Mouse (Mus musculus) midbrain, embryonic 16.5 days (tissue): ENCODE measurements around the gene Nlk. TPM values are rescaled to one million over a fixed set of nuclear protein-coding genes. Genes with fewer than 3 reads are reported as not detected.

Experiments
- ATAC-seq: fragments of 200-750 bp; cut with Nextera tagmentation; 2 replicates; pipeline ENCODE4 v1.8.0; 2017; ENCODE audit warnings: moderate TSS enrichment
- H3K27ac ChIP-seq: fragments of 300-500 bp; sonication (generic); 2 replicates; pipeline ENCODE4 v1.5.1; 2014; ENCODE audit warnings: mild to moderate bottlenecking, low read length, mixed read lengths
- H3K27me3 ChIP-seq: fragments of 300-500 bp; sonication (generic); 2 replicates; pipeline ENCODE4 v1.6.1; 2014; ENCODE audit warnings: low read depth, low read length, mixed read lengths; ENCODE audit not compliant: control insufficient read depth, insufficient read depth
- H3K36me3 ChIP-seq: fragments of 300-500 bp; sonication (generic); 2 replicates; pipeline ENCODE4 v1.6.1; 2014; ENCODE audit warnings: mild to moderate bottlenecking, low read length, moderate library complexity, mixed read lengths; ENCODE audit not compliant: control insufficient read depth, insufficient read depth
- H3K4me1 ChIP-seq: fragments of 300-500 bp; sonication (generic); 2 replicates; pipeline ENCODE4 v1.6.1; 2014; ENCODE audit warnings: mild to moderate bottlenecking, low read length, mixed read lengths; ENCODE audit not compliant: control insufficient read depth, insufficient read depth
- H3K4me2 ChIP-seq: fragments of 300-500 bp; sonication (generic); 2 replicates; pipeline ENCODE4 v1.6.1; 2014; ENCODE audit warnings: mild to moderate bottlenecking, low read length, mixed read lengths
- H3K4me3 ChIP-seq: fragments of 300-500 bp; sonication (generic); 2 replicates; pipeline ENCODE4 v1.5.1; 2014; ENCODE audit warnings: low read depth, mild to moderate bottlenecking, low read length, moderate library complexity, mixed read lengths
- H3K9ac ChIP-seq: fragments of 300-500 bp; sonication (generic); 2 replicates; pipeline ENCODE4 v1.6.1; 2014; ENCODE audit warnings: low read depth, low read length, mixed read lengths
- H3K9me3 ChIP-seq: fragments of 300-500 bp; sonication (generic); replicated peaks from 2 replicates; pipeline ENCODE4 v1.6.1; 2014; ENCODE audit warnings: mild to moderate bottlenecking, low read length, mixed read lengths; ENCODE audit not compliant: control insufficient read depth, poor library complexity, severe bottlenecking
- WGBS: fragments of 180-500 bp; shearing (Covaris S2); extraction: QIAGEN DNeasy Blood & Tissue Kit; methylation state at CpG from one replicate; pipeline ENCODE4 v1.1.7; 2014; 5-methylcytosine and 5-hydroxymethylcytosine counted together
- polyA plus RNA-seq: library from polyadenylated mRNA; unstranded; fragments of >200 nt; fragmentation: Nextera tagmentation; extraction: Ambion mirVana; gene quantifications from 2 replicates; pipeline ENCODE4 v1.2.1, GENCODE M21; 2015

Nlk gene
- polyA plus RNA-seq, 1 experiment from 2014 or later = 26.2 TPM

- Histone ChIP-seq H3K9me3 (no peaks in the 10 kb centered on the region), H3K9ac (no peak overlapping the region), H3K4me3 (peak overlapping the region; percentile 84), H3K36me3 (no peaks in the 10 kb centered on the region), H3K4me2 (peak overlapping the region; percentile 23), H3K27me3 (no peaks in the 10 kb centered on the region), H3K27ac (peak overlapping the region; percentile 82), H3K4me1 (peaks cover 38% of the 10 kb centered on the region)
- 1% methylated on average over 12 of the region's 12 CpGs for WGBS
- ATAC-seq = peak; percentile 97
These were observed 589 bp upstream of the Nlk start for GRCm38 (mm10) chr11:78697753-78698171.

DNA sequence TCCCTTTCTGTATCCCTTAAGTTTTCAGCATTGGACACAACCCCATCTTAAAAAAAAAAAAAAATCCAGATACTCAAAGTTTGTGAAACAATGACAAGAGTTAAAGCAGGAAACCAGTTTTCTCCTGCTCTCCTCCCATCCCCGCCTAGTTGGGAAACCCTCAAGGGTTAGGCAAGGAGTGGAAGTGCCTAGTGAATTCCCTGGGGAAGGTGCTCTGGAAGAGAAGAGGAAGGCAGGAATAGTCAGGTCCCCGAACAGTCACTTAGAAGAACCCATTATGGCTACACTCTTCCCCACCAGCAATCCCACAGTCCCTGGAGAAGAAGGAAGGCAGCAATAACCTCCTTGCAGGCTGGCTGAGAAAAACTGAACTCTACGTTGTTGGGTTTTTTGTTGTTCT is 2.9 kb downstream of the Nlk start:
- no peak for ATAC-seq
- Histone ChIP-seq H3K4me2 (peak overlapping the region; percentile 44), H3K27me3 (no peaks in the 10 kb centered on the region), H3K27ac (no peak overlapping the region), H3K4me3 (peak overlapping the region; percentile 5; the same call in 1 of the 2 replicates), H3K9me3 (no peaks in the 10 kb centered on the region), H3K9ac (no peak overlapping the region; the same call in 1 of the 2 replicates), H3K4me1 (peaks cover 58% of the 10 kb centered on the region), H3K36me3 (no peaks in the 10 kb centered on the region)
- WGBS = 60% methylated on average over 3 of the region's 3 CpGs

DNA sequence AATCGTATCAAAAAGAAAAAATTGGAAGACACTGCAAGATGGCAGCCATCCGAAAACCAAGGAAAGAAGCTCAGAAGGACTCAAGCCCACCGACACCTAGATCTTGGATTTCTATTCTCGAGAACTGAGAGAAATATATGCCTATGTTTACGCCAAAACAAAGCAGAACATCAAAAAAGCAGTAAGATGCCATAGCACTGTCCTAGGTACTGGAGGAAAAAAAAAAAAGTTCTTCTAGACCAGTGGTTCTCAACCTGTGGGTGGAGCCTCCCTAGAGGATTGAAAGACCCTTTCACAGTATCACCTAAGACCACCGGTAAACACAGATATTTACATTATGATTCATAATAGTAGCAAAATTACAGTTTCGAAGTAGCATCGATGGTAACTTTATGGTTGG is 3.9 kb downstream of the Nlk start:
- ATAC-seq = no peak
- no peak overlapping the region for H3K9ac ChIP-seq
- no peaks in the 10 kb centered on the region for H3K27me3 ChIP-seq
- H3K27ac ChIP-seq = no peak overlapping the region
- 95% methylated on average over 8 of the region's 8 CpGs for WGBS
- peak overlapping the region; percentile 44 for H3K4me2 ChIP-seq
- H3K4me3 ChIP-seq = no peak overlapping the region
- H3K9me3 ChIP-seq = no peaks in the 10 kb centered on the region
- H3K36me3 ChIP-seq = no peaks in the 10 kb centered on the region
- H3K4me1 ChIP-seq = peaks cover 58% of the 10 kb centered on the region

GRCm38 (mm10) chr11:78691201-78691600 is 6.0 kb downstream of the Nlk start:
- 60% methylated on average over 2 of the region's 2 CpGs for WGBS
- Histone ChIP-seq H3K27ac (no peak overlapping the region), H3K9ac (no peak overlapping the region), H3K36me3 (no peaks in the 10 kb centered on the region), H3K4me1 (peaks cover 59% of the 10 kb centered on the region), H3K4me3 (no peak overlapping the region), H3K9me3 (no peaks in the 10 kb centered on the region), H3K27me3 (no peaks in the 10 kb centered on the region), H3K4me2 (no peak overlapping the region)
- ATAC-seq = no peak

DNA sequence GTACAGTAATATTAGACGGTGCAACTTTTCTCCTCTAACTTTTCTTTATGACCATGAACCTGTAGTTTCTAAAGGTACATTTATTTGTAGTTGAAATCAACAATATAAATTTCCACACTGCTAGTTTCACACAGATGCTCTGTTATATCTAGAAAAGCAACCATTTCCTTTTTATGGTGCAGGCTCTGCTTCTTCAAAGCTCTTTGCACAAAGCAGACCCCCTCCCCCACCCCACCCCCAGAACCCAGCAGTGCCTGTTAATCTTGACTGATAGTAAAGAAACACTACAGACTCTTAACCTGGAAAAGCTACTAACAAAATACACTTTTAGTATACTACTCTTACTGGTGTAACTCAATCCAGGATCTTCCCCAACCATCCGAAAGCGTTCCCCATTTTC is 6.6 kb downstream of the Nlk start:
- Histone ChIP-seq H3K4me3 (no peak overlapping the region), H3K27ac (no peak overlapping the region), H3K27me3 (no peaks in the 10 kb centered on the region), H3K9ac (no peak overlapping the region), H3K4me1 (peaks cover 53% of the 10 kb centered on the region), H3K36me3 (no peaks in the 10 kb centered on the region), H3K4me2 (no peak overlapping the region), H3K9me3 (no peaks in the 10 kb centered on the region)
- ATAC-seq = no peak
- WGBS = 89% methylated on average over 3 of the region's 3 CpGs

GRCm38 (mm10) chr11:78681058-78681457 is 16.1 kb downstream of the Nlk start:
- no peaks in the 10 kb centered on the region for H3K36me3 ChIP-seq
- H3K9ac ChIP-seq = no peak overlapping the region
- 89% methylated on average over 3 of the region's 3 CpGs for WGBS
- ATAC-seq = no peak
- no peak overlapping the region for H3K4me3 ChIP-seq
- H3K27ac ChIP-seq = no peak overlapping the region
- no peak overlapping the region for H3K4me2 ChIP-seq
- no peaks in the 10 kb centered on the region for H3K9me3 ChIP-seq
- no peaks in the 10 kb centered on the region for H3K27me3 ChIP-seq
- H3K4me1 ChIP-seq = no peaks in the 10 kb centered on the region

GRCm38 (mm10) chr11:78678761-78679160 is 18.4 kb downstream of the Nlk start:
- H3K4me3 ChIP-seq = no peak overlapping the region
- H3K4me2 ChIP-seq = no peak overlapping the region
- H3K27ac ChIP-seq = no peak overlapping the region
- H3K4me1 ChIP-seq = no peaks in the 10 kb centered on the region
- H3K9me3 ChIP-seq = no peaks in the 10 kb centered on the region
- H3K9ac ChIP-seq = no peak overlapping the region
- H3K27me3 ChIP-seq = no peaks in the 10 kb centered on the region
- 65% methylated on average over 2 of the region's 2 CpGs for WGBS
- ATAC-seq = no peak
- H3K36me3 ChIP-seq = no peaks in the 10 kb centered on the region

DNA sequence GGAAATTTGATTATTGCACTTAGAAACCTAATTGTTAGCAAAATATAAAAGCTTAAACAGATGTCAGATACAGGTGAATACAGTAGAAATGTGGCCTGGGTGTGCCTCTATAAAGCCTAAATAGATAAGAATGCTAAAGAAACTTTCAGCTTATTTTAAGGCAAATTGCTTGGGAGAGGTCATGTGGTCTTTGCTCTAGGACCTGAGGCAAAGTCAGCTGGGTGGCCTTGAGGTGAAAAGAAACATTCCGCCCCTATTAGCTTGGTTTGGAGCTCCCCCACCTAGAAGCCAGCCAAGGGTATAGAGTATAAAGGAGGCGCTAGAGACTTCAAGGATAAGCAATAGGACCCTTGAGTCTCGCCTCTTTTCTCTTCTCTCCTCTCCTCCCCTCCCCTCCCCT is 28.5 kb downstream of the Nlk start:
- no peak overlapping the region for H3K9ac ChIP-seq
- H3K27me3 ChIP-seq = no peaks in the 10 kb centered on the region
- ATAC-seq = no peak
- no peak overlapping the region for H3K4me2 ChIP-seq
- no peaks in the 10 kb centered on the region for H3K36me3 ChIP-seq
- no peak overlapping the region for H3K4me3 ChIP-seq
- WGBS = 28% methylated on average over 3 of the region's 3 CpGs
- no peak overlapping the region for H3K27ac ChIP-seq
- peaks cover 5% of the 10 kb centered on the region; the same call in 1 of the 2 replicates for H3K4me1 ChIP-seq
- H3K9me3 ChIP-seq = no peaks in the 10 kb centered on the region

GRCm38 (mm10) chr11:78664853-78665252 is 32.3 kb downstream of the Nlk start:
- H3K4me2 ChIP-seq = no peak overlapping the region
- H3K4me1 ChIP-seq = no peaks in the 10 kb centered on the region
- no peak overlapping the region for H3K27ac ChIP-seq
- no peak overlapping the region for H3K9ac ChIP-seq
- no peaks in the 10 kb centered on the region for H3K36me3 ChIP-seq
- H3K4me3 ChIP-seq = no peak overlapping the region
- H3K9me3 ChIP-seq = no peaks in the 10 kb centered on the region
- WGBS = 75% methylated on average over 2 of the region's 2 CpGs
- H3K27me3 ChIP-seq = no peaks in the 10 kb centered on the region
- ATAC-seq = no peak
